Mouse (Mus musculus): ENCODE data around the gene Vasp. TPM values are rescaled to one million over a fixed set of nuclear protein-coding genes. Genes with fewer than 3 reads are reported as not detected.

Gene Vasp
- total RNA-seq, 1 experiment, result 92.5 TPM

DNA sequence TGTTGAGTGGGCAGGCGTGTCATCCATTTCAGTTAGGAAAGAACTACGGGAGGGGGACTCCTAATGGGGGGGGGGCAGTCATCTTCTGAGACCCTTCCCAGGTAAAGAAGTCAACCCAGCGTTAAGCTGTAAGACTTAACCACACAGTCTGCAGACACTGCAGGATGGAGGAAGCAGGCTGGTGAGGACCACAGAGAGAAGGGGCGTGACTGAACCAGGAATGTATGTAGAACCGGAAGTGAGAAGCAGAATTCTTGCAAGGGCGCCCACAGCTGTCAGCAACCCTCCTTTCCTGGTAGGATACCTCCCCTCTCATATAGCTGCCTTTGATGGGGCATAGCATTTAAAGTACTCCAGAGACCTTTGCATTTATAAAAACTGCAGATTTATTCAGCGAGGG lies 15.1 kb downstream of the Vasp start:
- no peak overlapping the region for H3K4me3 ChIP-seq (ENCODE audit: insufficient read depth in 1 of 2, low read depth in 1 of 2, low read length in 2 of 2, poor library complexity in 1 of 2, severe bottlenecking in 1 of 2)
- peaks cover 34% of the 10 kb centered on the region for H3K36me3 ChIP-seq (ENCODE audit: control insufficient read depth, insufficient read depth, low read length, poor library complexity, severe bottlenecking)
- H3K4me1 ChIP-seq (ENCODE audit: control insufficient read depth in 2 of 2, insufficient read depth in 2 of 2, low read length in 2 of 2, poor library complexity in 1 of 2), result peaks cover 0 to 18% of the 10 kb centered on the region in 2 experiments; a peak in 2 of 4 replicates
- TF ChIP-seq HCFC1 (IDR thresholded peaks at IDR 0.05; ENCODE audit: borderline replicate concordance, insufficient read depth, low read length), result no peak
- no peak for TF ChIP-seq CHD2 (IDR thresholded peaks at IDR 0.05; ENCODE audit: low read depth, low read length)
- TF ChIP-seq MAFK (IDR thresholded peaks at IDR 0.05; ENCODE audit: insufficient read depth, low read depth, low read length), result no peak
- TF ChIP-seq ZC3H11A (IDR thresholded peaks at IDR 0.05; ENCODE audit: borderline replicate concordance, low read depth, low read length), result no peak
- H3K9me3 ChIP-seq (ENCODE audit: control insufficient read depth, insufficient read depth, low read depth, low read length), result no peaks in the 10 kb centered on the region
- DNase-seq (ENCODE audit: low read depth, low spot score), result no peak
- H3K27ac ChIP-seq (ENCODE audit: insufficient read depth, low read depth, low read length, poor library complexity, severe bottlenecking), result no peak overlapping the region
- in situ Hi-C loops (cut with MboI; ENCODE audit: low sequenced_read_pairs in 2 of 2, unreplicated experiment in 2 of 2), result no loop called here
- H3K9ac ChIP-seq (ENCODE audit: insufficient read depth, low read depth, low read length, poor library complexity, severe bottlenecking), result no peak overlapping the region

DNA sequence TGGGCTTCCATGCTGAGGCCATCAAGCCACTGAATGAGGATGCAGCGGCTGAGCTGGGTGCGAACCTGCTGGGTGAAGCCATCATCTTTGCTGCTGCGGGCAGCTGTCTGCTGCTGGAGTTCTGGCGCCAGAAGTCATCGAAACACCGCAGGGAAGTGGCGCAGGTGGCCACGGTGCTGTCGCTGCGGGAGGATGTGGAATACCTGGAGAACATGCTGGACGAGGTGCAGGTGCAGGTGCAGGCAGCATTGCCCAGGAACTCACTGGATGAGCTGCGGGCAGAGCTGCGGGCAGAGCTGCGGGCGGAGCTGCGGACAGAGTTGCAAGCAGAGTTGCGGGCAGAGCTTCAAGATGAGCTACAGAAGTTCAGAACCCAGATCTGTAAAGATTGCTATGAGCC lies 16.2 kb downstream of the Vasp start:
- DNase-seq (ENCODE audit: low read depth, low spot score), result no peak
- in situ Hi-C loops (cut with MboI; ENCODE audit: low sequenced_read_pairs in 2 of 2, unreplicated experiment in 2 of 2), result no loop called here
- TF ChIP-seq HCFC1 (IDR thresholded peaks at IDR 0.05; ENCODE audit: borderline replicate concordance, insufficient read depth, low read length), result no peak
- no peak for TF ChIP-seq CHD2 (IDR thresholded peaks at IDR 0.05; ENCODE audit: low read depth, low read length)
- TF ChIP-seq MAFK (IDR thresholded peaks at IDR 0.05; ENCODE audit: insufficient read depth, low read depth, low read length), result no peak
- no peak for TF ChIP-seq ZC3H11A (IDR thresholded peaks at IDR 0.05; ENCODE audit: borderline replicate concordance, low read depth, low read length)
- TF ChIP-seq ZNF384 (IDR thresholded peaks at IDR 0.05; ENCODE audit: low read depth, low read length), result no peak
- H3K27ac ChIP-seq (ENCODE audit: insufficient read depth, low read depth, low read length, poor library complexity, severe bottlenecking), result no peak overlapping the region
- H3K4me1 ChIP-seq (ENCODE audit: control insufficient read depth in 2 of 2, insufficient read depth in 2 of 2, low read length in 2 of 2, poor library complexity in 1 of 2), result peaks cover 0 to 14% of the 10 kb centered on the region in 2 experiments; a peak in 2 of 4 replicates
- H3K4me3 ChIP-seq (ENCODE audit: insufficient read depth in 1 of 2, low read depth in 1 of 2, low read length in 2 of 2, poor library complexity in 1 of 2, severe bottlenecking in 1 of 2), result peak overlapping the region; percentile 59 to 62
- H3K9me3 ChIP-seq (ENCODE audit: control insufficient read depth, insufficient read depth, low read depth, low read length), result no peaks in the 10 kb centered on the region
- H3K9ac ChIP-seq (ENCODE audit: insufficient read depth, low read depth, low read length, poor library complexity, severe bottlenecking), result no peak overlapping the region
- peaks cover 26% of the 10 kb centered on the region for H3K36me3 ChIP-seq (ENCODE audit: control insufficient read depth, insufficient read depth, low read length, poor library complexity, severe bottlenecking)

DNA sequence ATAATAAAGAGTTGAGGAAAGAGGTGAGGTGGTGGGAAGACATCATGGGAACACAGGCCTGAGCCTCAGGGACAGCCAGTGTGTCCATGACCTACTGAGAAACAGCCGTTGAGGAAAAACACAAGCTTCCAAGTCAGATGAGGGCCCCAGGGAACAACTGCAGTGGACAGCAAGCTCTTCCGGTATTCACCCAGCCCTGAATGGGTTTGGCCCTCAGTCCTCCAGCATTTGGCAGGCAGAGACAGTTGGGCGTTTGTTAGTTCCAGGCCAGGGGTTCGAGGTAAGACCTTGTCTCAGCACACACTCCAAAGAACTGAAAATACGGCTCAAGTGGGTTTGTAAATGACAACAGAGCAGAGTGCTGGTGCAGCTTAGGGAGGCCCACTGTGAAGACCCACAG lies 18.2 kb downstream of the Vasp start:
- Histone ChIP-seq H3K9ac (ENCODE audit: insufficient read depth, low read depth, low read length, poor library complexity, severe bottlenecking) (no peak overlapping the region), H3K4me3 (ENCODE audit: insufficient read depth in 1 of 2, low read depth in 1 of 2, low read length in 2 of 2, poor library complexity in 1 of 2, severe bottlenecking in 1 of 2) (no peak overlapping the region), H3K4me1 (ENCODE audit: control insufficient read depth in 2 of 2, insufficient read depth in 2 of 2, low read length in 2 of 2, poor library complexity in 1 of 2) (peaks cover 0 to 14% of the 10 kb centered on the region in 2 experiments; a peak in 2 of 4 replicates), H3K9me3 (ENCODE audit: control insufficient read depth, insufficient read depth, low read depth, low read length) (no peaks in the 10 kb centered on the region), H3K36me3 (ENCODE audit: control insufficient read depth, insufficient read depth, low read length, poor library complexity, severe bottlenecking) (peaks cover 14% of the 10 kb centered on the region), H3K27ac (ENCODE audit: insufficient read depth, low read depth, low read length, poor library complexity, severe bottlenecking) (no peak overlapping the region)
- in situ Hi-C loops (cut with MboI; ENCODE audit: low sequenced_read_pairs in 2 of 2, unreplicated experiment in 2 of 2), result no loop called here
- no peak for DNase-seq (ENCODE audit: low read depth, low spot score)
- no peak for TF ChIP-seq ZNF384 (IDR thresholded peaks at IDR 0.05; ENCODE audit: low read depth, low read length)
- TF ChIP-seq MAFK (IDR thresholded peaks at IDR 0.05; ENCODE audit: insufficient read depth, low read depth, low read length), result no peak
- TF ChIP-seq CHD2 (IDR thresholded peaks at IDR 0.05; ENCODE audit: low read depth, low read length), result no peak

DNA sequence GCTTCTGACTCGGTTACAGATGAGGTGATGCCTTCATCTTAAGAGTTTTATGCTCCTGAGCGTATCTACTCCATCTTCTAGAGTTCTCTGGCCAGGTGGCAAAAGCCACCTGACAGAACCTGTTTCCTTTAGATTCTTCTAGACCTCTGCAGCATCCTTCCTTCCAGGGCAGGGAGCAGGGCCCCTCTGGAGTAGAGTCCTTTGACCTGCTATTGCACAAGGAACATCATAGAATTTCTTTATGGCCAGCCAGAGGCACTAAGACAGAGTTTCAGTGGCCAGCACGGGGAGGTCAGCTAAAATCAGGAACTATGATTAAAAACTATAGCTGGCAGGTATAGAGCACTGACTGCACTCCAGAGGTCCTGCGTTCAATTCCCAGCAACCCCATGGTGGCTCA lies 19.5 kb downstream of the Vasp start:
- in situ Hi-C loops (cut with MboI; ENCODE audit: low sequenced_read_pairs in 2 of 2, unreplicated experiment in 2 of 2), result no loop called here
- H3K9me3 ChIP-seq (ENCODE audit: control insufficient read depth, insufficient read depth, low read depth, low read length), result no peaks in the 10 kb centered on the region
- TF ChIP-seq MAFK (IDR thresholded peaks at IDR 0.05; ENCODE audit: insufficient read depth, low read depth, low read length) (no peak), ZNF384 (IDR thresholded peaks at IDR 0.05; ENCODE audit: low read depth, low read length) (no peak), CHD2 (IDR thresholded peaks at IDR 0.05; ENCODE audit: low read depth, low read length) (no peak), ZC3H11A (IDR thresholded peaks at IDR 0.05; ENCODE audit: borderline replicate concordance, low read depth, low read length) (no peak), HCFC1 (IDR thresholded peaks at IDR 0.05; ENCODE audit: borderline replicate concordance, insufficient read depth, low read length) (no peak)
- H3K9ac ChIP-seq (ENCODE audit: insufficient read depth, low read depth, low read length, poor library complexity, severe bottlenecking), result no peak overlapping the region
- no peak overlapping the region for H3K4me3 ChIP-seq (ENCODE audit: insufficient read depth in 1 of 2, low read depth in 1 of 2, low read length in 2 of 2, poor library complexity in 1 of 2, severe bottlenecking in 1 of 2)
- DNase-seq (ENCODE audit: low read depth, low spot score), result no peak
- peaks cover 0 to 14% of the 10 kb centered on the region in 2 experiments; a peak in 2 of 4 replicates for H3K4me1 ChIP-seq (ENCODE audit: control insufficient read depth in 2 of 2, insufficient read depth in 2 of 2, low read length in 2 of 2, poor library complexity in 1 of 2)
- H3K36me3 ChIP-seq (ENCODE audit: control insufficient read depth, insufficient read depth, low read length, poor library complexity, severe bottlenecking), result peaks cover 6% of the 10 kb centered on the region; the same call in 1 of the 2 replicates
- no peak overlapping the region for H3K27ac ChIP-seq (ENCODE audit: insufficient read depth, low read depth, low read length, poor library complexity, severe bottlenecking)

DNA sequence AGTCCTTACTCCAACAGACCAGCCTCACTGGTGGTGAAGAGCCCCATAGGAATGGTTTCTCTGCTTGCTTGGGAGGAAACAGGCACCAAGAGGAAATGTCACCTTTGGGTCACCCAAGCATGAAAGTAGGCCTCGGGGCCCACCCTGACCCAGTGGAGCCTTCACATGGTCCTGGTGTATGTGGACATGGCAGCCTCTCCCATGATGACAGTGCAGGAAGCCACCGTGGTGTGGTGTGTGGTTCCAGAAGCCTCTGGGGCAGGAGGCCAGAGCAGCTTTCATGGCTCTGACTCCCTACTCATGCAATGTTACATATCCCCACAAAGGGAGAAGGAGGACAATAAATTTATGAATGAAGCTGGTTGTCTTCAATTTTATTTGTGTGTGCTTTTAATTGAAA lies 24.1 kb downstream of the Vasp start:
- peaks cover 12% of the 10 kb centered on the region; the same call in 1 of the 2 replicates for H3K36me3 ChIP-seq (ENCODE audit: control insufficient read depth, insufficient read depth, low read length, poor library complexity, severe bottlenecking)
- H3K4me3 ChIP-seq (ENCODE audit: insufficient read depth in 1 of 2, low read depth in 1 of 2, low read length in 2 of 2, poor library complexity in 1 of 2, severe bottlenecking in 1 of 2), result no peak overlapping the region
- no peak for DNase-seq (ENCODE audit: low read depth, low spot score)
- H3K9ac ChIP-seq (ENCODE audit: insufficient read depth, low read depth, low read length, poor library complexity, severe bottlenecking), result no peak overlapping the region
- no peak overlapping the region for H3K27ac ChIP-seq (ENCODE audit: insufficient read depth, low read depth, low read length, poor library complexity, severe bottlenecking)
- no peaks in the 10 kb centered on the region for H3K9me3 ChIP-seq (ENCODE audit: control insufficient read depth, insufficient read depth, low read depth, low read length)
- TF ChIP-seq ZC3H11A (IDR thresholded peaks at IDR 0.05; ENCODE audit: borderline replicate concordance, low read depth, low read length), result no peak
- TF ChIP-seq MAFK (IDR thresholded peaks at IDR 0.05; ENCODE audit: insufficient read depth, low read depth, low read length), result no peak
- TF ChIP-seq HCFC1 (IDR thresholded peaks at IDR 0.05; ENCODE audit: borderline replicate concordance, insufficient read depth, low read length), result no peak
- TF ChIP-seq CHD2 (IDR thresholded peaks at IDR 0.05; ENCODE audit: low read depth, low read length), result no peak
- no peak for TF ChIP-seq ZNF384 (IDR thresholded peaks at IDR 0.05; ENCODE audit: low read depth, low read length)
- peaks cover 1 to 13% of the 10 kb centered on the region in 2 experiments; a peak in 3 of 4 replicates for H3K4me1 ChIP-seq (ENCODE audit: control insufficient read depth in 2 of 2, insufficient read depth in 2 of 2, low read length in 2 of 2, poor library complexity in 1 of 2)
- in situ Hi-C loops (cut with MboI; ENCODE audit: low sequenced_read_pairs in 2 of 2, unreplicated experiment in 2 of 2), result no loop called here

Measured in ES-E14 (cell line).